Mouse (Mus musculus) limb, embryonic 11.5 days (tissue): ENCODE data around the gene Rgs14. TPM values are rescaled to one million over a fixed set of nuclear protein-coding genes. Genes with fewer than 3 reads are reported as not detected.

Experiments
- ATAC-seq: fragments of 200-750 bp; cut with Nextera tagmentation; 2 replicates; pipeline ENCODE4 v1.8.0; 2017; ENCODE audit warnings: low read depth; ENCODE audit not compliant: insufficient number of reproducible peaks, low FRiP score, low TSS enrichment
- DNase-seq: peaks from one replicate; pipeline ENCODE4 v3.0.0-alpha.2; 2015; ENCODE audit warnings: low spot score
- H3K27ac ChIP-seq: fragments of 300-500 bp; sonication (generic); replicated peaks from 2 replicates; pipeline ENCODE4 v1.5.1; 2014; ENCODE audit warnings: low read depth, mild to moderate bottlenecking, low read length
- H3K27me3 ChIP-seq: fragments of 300-500 bp; sonication (generic); 2 replicates; pipeline ENCODE4 v1.6.1; 2014; ENCODE audit warnings: mild to moderate bottlenecking, low read length, mixed read lengths; ENCODE audit not compliant: control insufficient read depth, insufficient read depth
- H3K36me3 ChIP-seq: fragments of 300-500 bp; sonication (generic); 2 replicates; pipeline ENCODE4 v1.6.1; 2014; ENCODE audit warnings: mild to moderate bottlenecking, low read length, moderate library complexity, mixed read lengths; ENCODE audit not compliant: control insufficient read depth, insufficient read depth
- H3K4me1 ChIP-seq: fragments of 300-500 bp; sonication (generic); 2 replicates; pipeline ENCODE4 v1.6.1; 2014; ENCODE audit warnings: low read length, mixed read lengths; ENCODE audit not compliant: control insufficient read depth, insufficient read depth
- H3K4me2 ChIP-seq: fragments of 300-500 bp; sonication (generic); 2 replicates; pipeline ENCODE4 v1.6.1; 2014; ENCODE audit warnings: low read depth, mild to moderate bottlenecking, moderate library complexity; ENCODE audit not compliant: severe bottlenecking
- H3K4me3 ChIP-seq: fragments of 300-500 bp; sonication (generic); 2 replicates; pipeline ENCODE4 v1.5.1; 2014; ENCODE audit warnings: low read depth, low read length
- H3K9ac ChIP-seq: fragments of 300-500 bp; sonication (generic); 2 replicates; pipeline ENCODE4 v1.6.1; 2014; ENCODE audit warnings: mild to moderate bottlenecking, low read length
- H3K9me3 ChIP-seq: fragments of 300-500 bp; sonication (generic); 2 replicates; pipeline ENCODE4 v1.6.1; 2016; ENCODE audit warnings: low read length; ENCODE audit not compliant: control insufficient read depth
- WGBS: fragments of 180-500 bp; shearing (Covaris S2); extraction: QIAGEN DNeasy Blood & Tissue Kit; methylation state at CpG from one replicate; pipeline ENCODE4 v1.1.7; 2014; 5-methylcytosine and 5-hydroxymethylcytosine counted together
- polyA plus RNA-seq: library from polyadenylated mRNA; unstranded; fragments of >200 nt; fragmentation: Nextera tagmentation; extraction: Ambion mirVana; gene quantifications from 2 replicates; pipeline ENCODE4 v1.2.1, GENCODE M21; 2014

The Rgs14 gene
- polyA plus RNA-seq, 1 experiment from 2014 or later, result 0.97 TPM

- no peak overlapping the region for H3K9ac ChIP-seq
- WGBS, result 69% methylated on average over 7 of the region's 7 CpGs
- no peaks in the 10 kb centered on the region for H3K9me3 ChIP-seq
- no peak overlapping the region for H3K27ac ChIP-seq
- H3K4me2 ChIP-seq, result no peak overlapping the region
- no peaks in the 10 kb centered on the region for H3K27me3 ChIP-seq
- H3K4me3 ChIP-seq, result no peak overlapping the region
- 0 out of 2 replicates have a peak, but pooled peaks cover 3% of the 10 kb centered on the region for H3K4me1 ChIP-seq
- DNase-seq (no peak), ATAC-seq (no peak)
- H3K36me3 ChIP-seq, result no peaks in the 10 kb centered on the region
Measured at GRCm38 (mm10) chr13:55368401-55368800, 1.1 kb upstream of the Rgs14 start.

GRCm38 (mm10) chr13:55370234-55370633 is 702 bp downstream of the Rgs14 start:
- 63% methylated on average over 3 of the region's 3 CpGs for WGBS
- no peak overlapping the region for H3K4me2 ChIP-seq

GRCm38 (mm10) chr13:55371007-55371681 is 1.6 kb downstream of the Rgs14 start:
- Histone ChIP-seq H3K9ac (no peak overlapping the region), H3K9me3 (no peaks in the 10 kb centered on the region), H3K36me3 (no peaks in the 10 kb centered on the region), H3K4me3 (no peak overlapping the region), H3K27me3 (no peaks in the 10 kb centered on the region), H3K4me1 (0 out of 2 replicates have a peak, but pooled peaks cover 3% of the 10 kb centered on the region), H3K4me2 (no peak overlapping the region), H3K27ac (no peak overlapping the region)
- ATAC-seq (no peak), DNase-seq (no peak)
- WGBS, result 72% methylated on average over 8 of the region's 8 CpGs

More at GRCm38 (mm10) chr13:55370234-55370633, 702 bp downstream of the Rgs14 start:
- no peaks in the 10 kb centered on the region for H3K27me3 ChIP-seq
- DNase-seq (no peak), ATAC-seq (no peak)
- 0 out of 2 replicates have a peak, but pooled peaks cover 3% of the 10 kb centered on the region for H3K4me1 ChIP-seq
- no peak overlapping the region for H3K9ac ChIP-seq
- H3K27ac ChIP-seq, result no peak overlapping the region
- no peak overlapping the region for H3K4me3 ChIP-seq
- no peaks in the 10 kb centered on the region for H3K36me3 ChIP-seq
- no peaks in the 10 kb centered on the region for H3K9me3 ChIP-seq

- WGBS, result 56% methylated on average over 5 of the region's 5 CpGs
- Histone ChIP-seq H3K9ac (no peak overlapping the region), H3K4me2 (no peak overlapping the region), H3K36me3 (no peaks in the 10 kb centered on the region), H3K4me3 (no peak overlapping the region), H3K27ac (no peak overlapping the region), H3K27me3 (no peaks in the 10 kb centered on the region), H3K9me3 (no peaks in the 10 kb centered on the region), H3K4me1 (0 out of 2 replicates have a peak, but pooled peaks cover 3% of the 10 kb centered on the region)
- ATAC-seq, result no peak
- DNase-seq, result no peak
Measured at GRCm38 (mm10) chr13:55371740-55372139, 2.2 kb downstream of the Rgs14 start.

GRCm38 (mm10) chr13:55374206-55374924 is 4.8 kb downstream of the Rgs14 start:
- 64% methylated on average over 6 of the region's 6 CpGs for WGBS

GRCm38 (mm10) chr13:55375877-55376276 is 6.3 kb downstream of the Rgs14 start:
- Histone ChIP-seq H3K9me3 (no peaks in the 10 kb centered on the region), H3K27me3 (peaks cover 31% of the 10 kb centered on the region), H3K4me1 (no peaks in the 10 kb centered on the region; the same call in 1 of the 2 replicates), H3K4me3 (no peak overlapping the region), H3K27ac (no peak overlapping the region), H3K9ac (no peak overlapping the region), H3K4me2 (no peak overlapping the region), H3K36me3 (no peaks in the 10 kb centered on the region)
- ATAC-seq (no peak), DNase-seq (no peak)
- 67% methylated on average over 2 of the region's 2 CpGs for WGBS

More at GRCm38 (mm10) chr13:55374206-55374924, 4.8 kb downstream of the Rgs14 start:
- Histone ChIP-seq H3K4me2 (no peak overlapping the region), H3K27ac (no peak overlapping the region), H3K4me1 (peaks cover 3% of the 10 kb centered on the region; the same call in 1 of the 2 replicates), H3K4me3 (no peak overlapping the region), H3K36me3 (no peaks in the 10 kb centered on the region), H3K9ac (no peak overlapping the region), H3K9me3 (no peaks in the 10 kb centered on the region), H3K27me3 (peaks cover 18% of the 10 kb centered on the region)
- ATAC-seq (no peak), DNase-seq (no peak)

GRCm38 (mm10) chr13:55378907-55379580 is 9.5 kb downstream of the Rgs14 start:
- no peaks in the 10 kb centered on the region for H3K9me3 ChIP-seq
- H3K4me3 ChIP-seq, result 0 out of 2 replicates have a peak overlapping the region, but pooled peaks have one; percentile 8
- peak; percentile 34 for DNase-seq
- 4% methylated on average over 32 of the region's 32 CpGs for WGBS
- no peaks in the 10 kb centered on the region; the same call in 1 of the 2 replicates for H3K4me1 ChIP-seq
- ATAC-seq, result no peak
- no peak overlapping the region for H3K27ac ChIP-seq
- H3K4me2 ChIP-seq, result peak overlapping the region; percentile 20
- H3K27me3 ChIP-seq, result peaks cover 39% of the 10 kb centered on the region
- H3K36me3 ChIP-seq, result no peaks in the 10 kb centered on the region
- H3K9ac ChIP-seq, result no peak overlapping the region

GRCm38 (mm10) chr13:55381790-55382189 is 12.3 kb downstream of the Rgs14 start:
- ATAC-seq (no peak), DNase-seq (no peak)
- WGBS, result 94% methylated on average over 4 of the region's 4 CpGs
- Histone ChIP-seq H3K27me3 (peaks cover 39% of the 10 kb centered on the region), H3K4me3 (no peak overlapping the region), H3K9ac (no peak overlapping the region), H3K27ac (no peak overlapping the region), H3K9me3 (no peaks in the 10 kb centered on the region), H3K4me1 (no peaks in the 10 kb centered on the region; the same call in 1 of the 2 replicates), H3K4me2 (no peak overlapping the region), H3K36me3 (no peaks in the 10 kb centered on the region)
